Mouse (Mus musculus) limb, embryonic 14.5 days (tissue): ENCODE results near the gene Ppp1r10. TPM values are rescaled to one million over a fixed set of nuclear protein-coding genes. Genes with fewer than 3 reads are reported as not detected.
A peak's percentile ranks its signal among the peaks of the same experiment; 100 is the strongest.

ENCODE experiments used
- ATAC-seq: fragments of 200-750 bp; cut with Nextera tagmentation; 2 replicates; pipeline ENCODE4 v1.8.0; 2017; ENCODE audit warnings: low read depth, moderate number of reproducible peaks, moderate TSS enrichment; ENCODE audit not compliant: low FRiP score
- DNase-seq: peaks from one replicate; pipeline ENCODE4 v3.0.0-alpha.2; 2015; ENCODE audit warnings: low spot score
- H3K27ac ChIP-seq: fragments of 300-500 bp; sonication (generic); replicated peaks from 2 replicates; pipeline ENCODE4 v1.5.1; 2014; ENCODE audit warnings: low read depth, mild to moderate bottlenecking, low read length, moderate library complexity, mixed read lengths
- H3K27me3 ChIP-seq: fragments of 300-500 bp; sonication (generic); 2 replicates; pipeline ENCODE4 v1.6.1; 2014; ENCODE audit warnings: low read length, mixed read lengths; ENCODE audit not compliant: control insufficient read depth, insufficient read depth
- H3K36me3 ChIP-seq: fragments of 300-500 bp; sonication (generic); 2 replicates; pipeline ENCODE4 v1.6.1; 2014; ENCODE audit warnings: mild to moderate bottlenecking, low read length, moderate library complexity, mixed read lengths; ENCODE audit not compliant: control insufficient read depth, insufficient read depth
- H3K4me1 ChIP-seq: fragments of 300-500 bp; sonication (generic); 2 replicates; pipeline ENCODE4 v1.6.1; 2014; ENCODE audit warnings: antibody characterized with exemption, low read length, mixed read lengths; ENCODE audit not compliant: control insufficient read depth, insufficient read depth
- H3K4me2 ChIP-seq: fragments of 300-500 bp; sonication (generic); replicated peaks from 2 replicates; pipeline ENCODE4 v1.6.1; 2014; ENCODE audit warnings: low read depth, mild to moderate bottlenecking, low read length, moderate library complexity; ENCODE audit not compliant: severe bottlenecking
- H3K4me3 ChIP-seq: fragments of 300-500 bp; sonication (generic); replicated peaks from 2 replicates; pipeline ENCODE4 v1.5.1; 2014; ENCODE audit warnings: low read length
- H3K9ac ChIP-seq: fragments of 300-500 bp; sonication (generic); 2 replicates; pipeline ENCODE4 v1.6.1; 2014; ENCODE audit warnings: mild to moderate bottlenecking, low read depth, low read length, moderate library complexity; ENCODE audit not compliant: severe bottlenecking
- H3K9me3 ChIP-seq: fragments of 300-500 bp; sonication (generic); 2 replicates; pipeline ENCODE4 v1.6.1; 2016; ENCODE audit warnings: low read length; ENCODE audit not compliant: control insufficient read depth
- POLR2A ChIP-seq: fragments of 200-500 bp; IDR thresholded peaks from 2 replicates; pipeline ENCODE4 v1.8.0; 2012; ENCODE audit warnings: inconsistent platforms, mild to moderate bottlenecking, moderate library complexity, borderline replicate concordance; ENCODE audit not compliant: insufficient read depth, insufficient read length; ENCODE audit errors: extremely low read depth
- WGBS: fragments of 180-500 bp; shearing (Covaris S2); extraction: QIAGEN DNeasy Blood & Tissue Kit; methylation state at CpG from one replicate; pipeline ENCODE4 v1.1.7; 2014; 5-methylcytosine and 5-hydroxymethylcytosine counted together
- polyA plus RNA-seq, 2 experiments: library from polyadenylated mRNA; depleted of rRNA in 1 of 2; stranded (reverse) in 1 of 2; unstranded in 1 of 2; fragments of >200 nt; fragmentation: Nextera tagmentation in 1 of 2; extraction: Ambion mirVana in 1 of 2; gene quantifications; 2 replicates each; pipeline versions ENCODE4 v1.2.1 to v1.2.3; 2012 to 2014

Gene Ppp1r10
- polyA plus RNA-seq, 2 experiments: 30.8 to 39.9 TPM

DNA sequence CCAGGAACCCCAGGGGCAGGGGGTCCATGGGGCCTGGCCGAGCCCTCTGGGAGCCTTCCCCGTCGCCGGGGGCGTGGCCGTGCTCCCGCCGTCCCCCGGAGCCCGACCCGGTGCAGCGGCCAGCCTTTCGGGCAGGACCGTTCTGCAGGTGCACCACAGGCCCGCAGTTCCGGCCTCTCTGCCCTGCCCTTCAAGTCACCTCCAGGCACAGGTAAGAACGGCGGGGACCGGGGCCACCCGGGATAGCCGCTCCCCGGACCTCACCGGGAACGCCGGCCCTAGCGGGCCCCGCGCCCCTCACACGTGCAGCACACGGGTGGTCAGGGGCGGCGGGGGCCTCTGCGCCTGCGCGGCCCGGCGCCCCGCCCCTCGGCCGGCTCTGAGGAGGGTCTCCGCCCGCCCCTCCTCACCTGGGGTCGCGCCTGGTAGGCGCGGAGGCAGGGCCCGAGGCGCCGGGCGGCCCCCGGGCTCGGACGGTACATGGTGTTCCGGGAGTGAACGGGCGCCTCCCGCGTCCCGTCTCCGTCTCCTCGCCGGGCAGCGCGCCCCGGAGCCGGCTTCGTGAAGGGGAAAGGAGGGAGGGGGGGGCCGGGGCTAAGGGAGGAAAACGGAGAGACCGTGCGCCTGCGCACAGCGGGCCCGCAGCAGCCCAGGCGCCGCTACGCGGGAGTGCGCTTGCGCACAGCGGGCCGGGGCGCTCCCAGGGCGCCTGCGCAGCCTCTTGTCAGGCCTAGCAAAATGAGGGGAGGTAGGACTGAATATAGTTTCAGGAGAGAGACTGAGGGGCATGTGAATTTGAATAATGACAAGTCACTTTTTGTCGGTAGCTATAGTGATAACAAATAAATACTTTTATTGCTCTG is 19.2 kb upstream of the Ppp1r10 start, which contains the start of gene 2310061I04Rik:
TSS of gene 2310061I04Rik (minus strand) at position 651 of the 863 bp plus-strand sequence.
- Histone ChIP-seq H3K4me3 (peak within 1 kb of the TSS; percentile 79), H3K9me3 (no peaks in the 10 kb centered on the region), H3K9ac (peak within 1 kb of the TSS; percentile 80), H3K27ac (peak within 1 kb of the TSS; percentile 84), H3K27me3 (no peaks in the 10 kb centered on the region), H3K4me2 (peak within 1 kb of the TSS; percentile 99), H3K4me1 (0 out of 2 replicates have a peak, but pooled peaks cover 11% of the 10 kb centered on the region), H3K36me3 (peaks cover 61% of the 10 kb centered on the region)
- DNase-seq (peak; percentile 93), ATAC-seq (peak; percentile 93)
- no peak for TF ChIP-seq POLR2A
- WGBS: 0% methylated on average over 40 of the region's 86 CpGs

DNA sequence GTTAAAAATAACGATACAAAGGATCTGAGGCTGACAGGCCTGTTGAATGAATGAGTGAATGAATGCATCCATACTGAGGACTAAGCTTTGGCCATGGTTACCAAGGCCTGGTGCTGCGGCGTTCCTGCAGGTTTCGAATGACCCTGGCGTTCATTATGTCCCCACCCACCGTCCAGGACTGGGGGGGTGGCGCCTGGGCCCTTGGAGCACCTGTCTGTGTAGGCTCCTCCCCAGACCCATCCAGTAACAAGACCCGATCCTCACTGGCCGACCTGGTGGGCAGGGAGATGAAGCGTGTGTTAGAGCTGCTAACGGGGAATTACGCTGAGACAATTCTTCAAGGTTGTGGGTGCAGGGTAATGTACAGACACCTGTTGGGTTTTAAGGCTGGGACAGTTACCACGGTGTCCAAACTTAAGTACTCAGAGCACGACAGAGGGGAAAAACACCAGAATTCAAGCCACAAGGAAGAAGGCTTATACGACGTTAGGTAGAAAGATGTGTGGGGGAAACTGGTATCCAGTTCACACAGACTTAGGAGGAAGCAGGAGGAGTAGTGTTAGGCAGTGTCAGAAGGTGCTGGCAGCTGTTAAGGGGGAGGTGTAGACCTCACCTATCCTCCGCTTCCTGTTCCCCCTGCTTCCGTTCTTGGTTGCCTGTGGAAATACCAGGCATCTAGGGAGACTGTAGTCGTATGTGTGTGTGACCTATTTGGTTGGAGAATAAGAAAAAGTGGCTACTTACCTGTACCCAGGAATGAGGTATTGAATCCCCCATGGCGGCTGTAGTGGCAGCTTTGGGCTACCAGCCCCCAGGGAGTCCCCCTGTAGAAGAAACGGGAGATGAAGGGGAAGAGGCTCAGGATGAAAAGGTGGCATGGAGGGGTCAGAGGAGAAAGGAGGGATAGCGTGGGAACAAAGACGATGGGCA is 18.3 kb upstream of the Ppp1r10 start:
- Histone ChIP-seq H3K4me3 (peak overlapping the region; percentile 79), H3K9ac (peak overlapping the region; percentile 80), H3K4me1 (0 out of 2 replicates have a peak, but pooled peaks cover 11% of the 10 kb centered on the region), H3K36me3 (peaks cover 63% of the 10 kb centered on the region), H3K27me3 (no peaks in the 10 kb centered on the region), H3K4me2 (peak overlapping the region; percentile 99), H3K27ac (no peak overlapping the region), H3K9me3 (no peaks in the 10 kb centered on the region)
- ATAC-seq (peak; percentile 12), DNase-seq (no peak)
- WGBS: 39% methylated on average over 23 of the region's 23 CpGs
- TF ChIP-seq POLR2A: no peak

DNA sequence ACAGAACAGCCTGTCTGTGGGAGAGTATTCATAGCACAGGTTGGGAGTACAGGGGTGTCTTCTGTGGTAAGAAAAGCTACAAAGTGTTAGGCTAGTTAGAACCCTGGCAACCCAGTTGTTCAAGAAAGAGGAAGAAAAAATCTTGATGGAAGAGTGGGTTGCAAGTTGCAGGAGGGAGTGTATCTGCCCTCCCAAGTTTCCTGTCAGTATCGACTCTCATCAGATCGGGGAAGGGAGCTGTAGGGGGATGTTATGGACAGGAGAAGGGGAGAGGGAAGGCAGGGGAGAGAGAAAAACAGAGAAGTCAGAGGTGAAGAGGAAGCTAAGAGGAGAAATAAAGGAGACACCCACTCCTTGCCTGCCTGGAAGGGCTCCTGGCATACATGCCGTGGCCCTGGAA is 15.6 kb upstream of the Ppp1r10 start:
- no peak for DNase-seq
- H3K27me3 ChIP-seq: no peaks in the 10 kb centered on the region
- no peak overlapping the region for H3K4me2 ChIP-seq
- H3K27ac ChIP-seq: no peak overlapping the region
- H3K4me3 ChIP-seq: no peak overlapping the region
- 0 out of 2 replicates have a peak, but pooled peaks cover 11% of the 10 kb centered on the region for H3K4me1 ChIP-seq
- TF ChIP-seq POLR2A: no peak
- no peak for ATAC-seq
- peaks cover 71% of the 10 kb centered on the region for H3K36me3 ChIP-seq
- no peaks in the 10 kb centered on the region for H3K9me3 ChIP-seq
- H3K9ac ChIP-seq: no peak overlapping the region
- 87% methylated on average over 3 of the region's 3 CpGs for WGBS

DNA sequence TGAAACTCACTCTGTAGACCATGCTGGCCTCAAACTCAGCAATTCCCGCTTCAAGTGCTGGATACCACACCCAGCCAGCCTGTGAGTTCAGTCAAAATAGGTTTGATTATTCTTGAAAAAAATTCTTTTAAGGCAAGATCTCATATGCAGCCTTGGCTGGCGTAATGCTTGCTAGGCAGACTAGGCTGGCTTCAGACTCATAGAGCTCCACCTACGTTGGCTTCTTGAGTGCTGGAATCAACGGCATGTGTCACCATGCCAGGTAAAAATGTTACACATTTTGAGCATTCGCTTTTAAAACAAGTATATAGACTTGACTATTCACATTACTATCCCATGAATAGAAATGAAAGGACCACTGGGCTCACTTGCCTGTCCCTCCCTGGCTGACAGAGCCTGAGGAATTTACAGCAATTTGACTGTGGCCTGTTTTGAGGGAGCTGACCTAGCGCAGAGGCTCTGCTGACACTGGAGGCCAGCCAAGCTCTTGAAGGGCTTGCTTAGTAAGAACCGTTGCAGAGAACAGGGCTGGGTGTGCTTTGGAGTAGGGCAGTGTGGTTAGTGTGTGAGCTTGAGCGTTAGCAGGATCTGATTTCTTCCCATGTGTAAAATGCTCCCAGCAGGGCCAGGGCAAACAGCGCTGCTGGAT is 12.8 kb upstream of the Ppp1r10 start:
- Histone ChIP-seq H3K27ac (no peak overlapping the region), H3K36me3 (peaks cover 85% of the 10 kb centered on the region), H3K4me1 (no peaks in the 10 kb centered on the region), H3K4me3 (no peak overlapping the region), H3K9ac (no peak overlapping the region), H3K9me3 (no peaks in the 10 kb centered on the region), H3K4me2 (no peak overlapping the region), H3K27me3 (no peaks in the 10 kb centered on the region)
- no peak for TF ChIP-seq POLR2A
- ATAC-seq: no peak
- WGBS: 89% methylated on average over 9 of the region's 9 CpGs
- no peak for DNase-seq
